Mouse (Mus musculus): ENCODE results near the gene Gm10226.
A peak's percentile ranks its signal among the peaks of the same experiment; 100 is the strongest.
"Not testable (repeated sequence)": the region's sequence is repeated elsewhere in the genome, so short reads cannot be mapped to it uniquely, and the experiment has no call there.

The Gm10226 gene

DNA sequence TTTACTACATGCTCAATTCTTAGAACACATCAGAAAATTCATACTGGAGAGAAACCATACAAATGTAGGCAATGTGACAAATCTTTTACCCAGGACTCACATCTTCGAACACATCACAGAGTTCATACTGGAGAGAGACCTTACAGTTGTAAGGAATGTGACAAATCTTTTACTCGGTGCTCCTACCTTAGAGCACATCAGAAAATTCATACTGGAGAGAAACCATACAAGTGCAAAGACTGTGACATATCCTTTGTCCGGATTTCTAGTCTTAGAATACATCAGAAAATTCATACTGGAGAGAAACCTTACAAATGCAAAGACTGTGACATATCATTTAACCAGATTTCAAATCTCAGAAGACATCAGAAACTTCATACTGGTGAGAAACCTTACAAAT, at the start of gene Gm10226:
Gene Gm10226, plus strand, starts transcription at position 301 of the 400 bp plus-strand sequence.
- no peak for DNase-seq

DNA sequence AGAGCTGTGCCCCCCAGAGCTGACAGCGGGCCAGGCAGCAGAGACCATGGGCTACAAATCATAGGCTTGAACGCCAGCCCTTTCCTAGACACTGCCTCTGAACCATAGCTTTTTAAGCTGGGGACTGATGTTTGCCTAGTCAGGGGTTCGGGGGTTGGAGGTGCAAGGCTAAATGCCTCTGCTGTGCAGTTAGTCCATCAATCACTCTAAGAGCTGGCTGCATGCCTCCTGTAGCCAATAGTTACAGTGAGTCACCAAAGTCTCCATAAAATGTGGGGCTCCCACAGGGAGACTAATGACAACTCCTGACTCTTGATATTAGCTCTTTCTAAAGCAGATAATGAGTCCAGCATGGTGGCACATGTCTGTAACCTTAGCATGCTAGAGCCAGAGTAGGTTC, 42.9 kb upstream of the Gm10226 start:
- peak in 1 of 2 experiments; percentile 1 for DNase-seq

DNA sequence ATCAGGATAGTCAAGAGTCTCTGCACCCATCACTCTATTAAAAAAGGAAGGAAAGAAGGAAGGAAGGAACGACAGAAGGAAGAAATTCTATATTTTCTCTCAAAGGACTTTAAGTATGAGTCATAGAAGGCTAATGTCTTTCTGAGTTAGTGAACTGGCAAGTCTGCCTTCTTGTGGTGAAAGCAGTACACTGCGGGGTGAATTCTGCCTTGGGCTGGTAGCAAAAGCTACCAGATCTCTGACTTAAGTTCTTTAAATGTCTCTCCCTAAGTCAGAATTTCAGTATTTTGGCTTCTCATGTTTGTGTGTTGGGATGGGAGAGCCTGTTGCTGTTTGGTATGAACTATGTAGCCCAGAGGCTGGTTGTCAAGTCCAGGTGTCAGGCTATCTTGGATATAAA, 41.7 kb upstream of the Gm10226 start:
- peak; percentile 18 to 25 for DNase-seq

DNA sequence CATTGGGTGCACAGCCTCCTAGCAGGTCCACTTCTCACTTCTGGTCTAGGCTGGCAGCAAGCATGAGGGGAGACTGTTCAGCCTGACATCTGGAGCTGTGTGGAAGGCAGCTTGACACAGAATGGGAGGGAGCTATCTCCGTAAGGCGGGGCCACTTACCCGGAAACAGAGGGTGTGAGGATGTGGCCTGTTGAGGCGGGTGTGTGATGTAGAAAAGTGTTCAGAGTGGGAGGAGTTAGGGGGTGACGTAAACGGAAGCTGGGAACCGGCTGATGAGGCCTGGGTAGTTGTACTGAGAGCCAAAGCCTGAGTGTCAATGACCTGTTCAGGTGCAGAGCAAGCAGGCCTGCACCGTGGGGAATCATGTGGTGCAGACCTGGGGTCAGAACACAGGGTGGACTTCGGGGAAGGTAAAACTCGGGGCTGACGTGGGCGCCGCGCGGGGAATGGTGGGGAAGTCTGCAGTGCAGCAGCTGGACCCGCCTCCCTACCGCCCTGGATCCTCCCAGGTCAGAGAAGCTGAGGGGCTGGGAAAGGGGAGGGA, 41.2 kb upstream of the Gm10226 start, which contains the start of gene Zfp983:
Gene Zfp983, plus strand, starts transcription at position 261 of the 544 bp plus-strand sequence.
- peak; percentile 56 to 63 for DNase-seq

DNA sequence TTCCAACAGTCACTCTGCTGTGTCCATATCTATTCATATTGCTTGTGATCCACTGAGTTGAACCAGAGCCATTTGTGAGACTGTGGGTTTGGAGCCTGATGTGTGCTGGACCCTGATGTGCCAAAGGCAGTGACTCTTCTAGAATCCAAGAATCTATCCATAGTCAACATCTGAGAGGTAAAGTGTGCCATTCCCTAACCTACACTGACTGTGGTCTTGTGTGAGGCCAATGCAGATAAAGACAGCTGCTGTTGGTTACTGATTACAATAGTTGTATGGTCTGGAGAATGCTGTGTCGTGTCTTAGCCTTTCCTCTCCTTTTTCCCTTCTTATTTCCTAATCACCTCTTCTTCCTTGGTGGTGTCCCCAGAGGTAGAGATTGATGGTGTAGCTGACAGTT, 12.8 kb upstream of the Gm10226 start:
- DNase-seq: not testable (repeated sequence)

DNA sequence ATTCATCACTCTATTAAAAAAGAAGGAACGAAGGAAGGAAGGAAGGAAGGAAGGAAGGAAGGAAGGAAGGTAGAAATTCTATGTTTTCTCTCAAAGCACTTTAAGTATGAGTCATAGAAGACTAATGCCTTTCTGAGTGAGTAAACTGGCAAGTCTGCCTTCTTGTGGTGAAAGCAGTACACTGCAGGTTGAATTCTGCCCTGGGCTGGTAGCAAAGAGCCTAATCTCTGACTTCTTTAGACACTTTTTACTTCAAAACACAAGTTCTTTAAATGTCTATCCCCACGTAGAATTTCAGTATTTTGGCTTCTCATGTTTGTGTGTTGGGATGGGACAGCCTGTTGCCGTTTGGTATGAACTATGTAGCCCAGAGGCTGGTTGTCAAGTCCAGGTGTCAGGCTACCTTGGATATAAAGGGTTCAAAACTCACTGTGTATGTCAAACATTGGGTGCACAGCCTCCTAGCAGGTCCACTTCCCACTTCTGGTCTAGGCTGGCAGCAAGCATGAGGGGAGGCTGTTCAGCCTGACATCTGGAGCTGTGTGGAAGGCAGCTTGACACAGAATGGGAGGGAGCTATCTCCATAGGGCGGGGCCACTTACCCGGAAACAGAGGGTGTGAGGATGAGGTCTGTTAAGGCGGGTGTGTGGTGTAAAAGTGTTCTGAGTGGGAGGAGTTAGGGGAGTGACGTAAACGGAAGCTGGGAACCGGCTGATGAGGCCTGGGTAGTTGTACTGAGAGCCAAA, 12.2 kb upstream of the Gm10226 start:
- DNase-seq: peak; percentile 73 to 80

DNA sequence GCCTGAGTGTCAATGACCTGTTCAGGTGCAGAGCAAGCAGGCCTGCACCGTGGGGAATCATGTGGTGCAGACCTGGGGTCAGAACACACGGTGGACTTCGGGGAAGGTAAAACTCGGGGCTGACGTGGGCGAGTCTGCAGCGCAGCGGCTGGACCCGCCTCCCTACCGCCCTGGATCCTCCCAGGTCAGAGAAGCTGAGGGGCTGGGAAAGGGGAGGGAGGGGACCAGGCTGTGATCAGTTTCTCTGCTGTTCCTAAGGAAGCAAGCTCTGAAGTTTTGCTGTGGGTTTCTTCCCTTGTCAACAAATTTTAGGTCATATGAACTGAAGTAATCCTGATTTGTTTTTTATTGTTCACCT, 11.7 kb upstream of the Gm10226 start:
- not testable (repeated sequence) for DNase-seq

DNA sequence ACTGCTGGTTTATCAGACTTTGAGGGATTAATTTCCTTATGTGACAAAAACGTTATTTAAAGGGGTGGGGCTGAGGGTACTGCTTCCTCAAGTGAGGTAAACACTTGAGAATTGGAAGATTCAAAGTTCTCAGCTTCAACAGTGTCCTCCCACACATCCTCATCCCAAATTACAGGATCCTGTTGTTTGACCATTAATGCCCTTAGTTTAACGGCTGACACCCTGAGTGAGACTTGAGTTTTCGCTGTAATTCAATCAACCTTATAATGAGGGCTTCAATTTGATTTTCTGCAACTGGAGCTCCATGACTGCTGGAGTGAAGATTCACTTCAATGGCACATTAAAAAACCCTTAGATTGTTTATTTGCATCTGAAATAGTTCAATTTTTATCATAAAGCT, 1.7 kb downstream of the Gm10226 start:
- DNase-seq: no peak

DNA sequence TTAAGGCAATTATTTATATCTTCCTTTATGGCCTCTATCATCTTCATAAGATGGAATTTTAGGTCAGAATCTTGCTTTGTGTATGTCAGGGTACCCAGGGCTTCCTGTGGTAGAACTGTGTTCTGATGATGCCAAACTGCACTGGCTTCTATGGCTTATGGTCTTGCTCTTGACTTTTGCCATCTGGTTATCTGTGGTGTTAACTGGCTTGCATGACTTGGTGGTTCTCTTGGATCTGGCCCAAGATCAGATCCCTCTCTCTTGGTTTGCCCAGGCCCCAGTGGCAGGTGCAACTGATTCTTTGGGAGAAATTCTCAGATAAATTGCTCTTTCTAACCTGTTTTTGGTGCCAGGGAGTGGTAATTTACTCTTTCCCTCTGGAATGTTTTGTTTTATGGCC, 4.4 kb downstream of the Gm10226 start:
- no peak for DNase-seq

DNA sequence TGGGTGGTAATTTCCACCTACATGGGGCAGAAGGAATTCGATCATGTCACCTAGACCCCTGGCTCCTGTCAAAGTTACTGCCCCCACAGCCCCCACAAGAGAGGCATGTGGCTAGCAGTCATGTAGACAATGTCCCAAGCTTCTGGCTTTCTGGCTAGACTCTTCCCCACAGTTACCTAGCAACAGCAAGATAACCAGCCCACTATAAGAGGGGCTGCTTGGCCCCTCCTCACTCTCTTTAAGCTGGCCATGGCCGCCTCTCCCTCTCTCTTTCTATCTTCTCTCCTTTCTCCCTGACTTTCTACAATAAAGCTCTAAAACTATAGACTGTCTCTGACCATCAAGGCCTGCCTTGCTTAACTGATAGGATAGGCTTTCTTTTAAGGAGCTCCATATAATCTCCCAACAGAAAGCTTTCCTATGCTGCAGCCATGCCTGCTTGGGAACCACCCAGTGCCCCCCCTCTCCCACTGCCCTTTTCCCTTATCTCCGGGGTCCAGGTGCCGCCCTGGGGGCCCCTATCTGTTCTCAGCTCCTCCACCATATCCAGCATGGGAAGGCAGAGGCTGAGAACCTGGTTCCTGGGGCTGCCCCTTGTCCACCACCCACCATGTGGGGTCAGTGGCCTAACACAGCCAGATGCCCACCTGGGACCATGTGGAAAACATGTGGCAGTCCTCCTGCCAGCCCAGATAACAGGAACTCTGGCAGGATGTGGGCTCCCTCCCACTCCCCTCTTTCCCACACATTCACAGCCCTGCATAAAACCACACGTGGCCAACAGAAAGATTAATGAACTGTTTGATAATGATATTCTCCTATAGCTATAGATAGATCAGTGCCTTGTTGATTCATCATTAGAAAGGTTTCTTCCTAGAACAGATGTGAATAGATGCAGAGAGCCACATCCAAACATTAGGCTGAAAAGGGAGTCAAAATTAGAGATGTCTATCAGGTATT, 10.9 kb downstream of the Gm10226 start:
- DNase-seq: no peak

DNA sequence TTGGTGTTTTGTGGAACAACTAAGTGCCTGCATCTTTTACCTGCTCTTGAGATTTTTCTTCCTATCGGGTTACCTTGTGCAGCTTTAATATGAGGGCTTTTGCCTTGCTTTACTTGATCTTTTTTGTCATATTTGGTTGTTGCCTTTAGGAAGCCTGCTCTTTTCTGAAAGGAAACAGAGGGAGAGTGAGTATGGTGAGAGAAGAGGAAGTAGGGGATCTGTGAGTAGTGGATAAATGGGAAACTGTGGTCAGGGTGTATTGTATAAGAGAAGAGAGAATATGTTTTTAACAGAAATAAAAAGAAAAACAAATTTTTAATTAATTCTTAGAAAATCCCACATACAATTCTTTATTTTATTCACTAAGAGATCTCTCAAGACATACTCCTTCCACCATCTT, 11.8 kb downstream of the Gm10226 start:
- DNase-seq: no peak

DNA sequence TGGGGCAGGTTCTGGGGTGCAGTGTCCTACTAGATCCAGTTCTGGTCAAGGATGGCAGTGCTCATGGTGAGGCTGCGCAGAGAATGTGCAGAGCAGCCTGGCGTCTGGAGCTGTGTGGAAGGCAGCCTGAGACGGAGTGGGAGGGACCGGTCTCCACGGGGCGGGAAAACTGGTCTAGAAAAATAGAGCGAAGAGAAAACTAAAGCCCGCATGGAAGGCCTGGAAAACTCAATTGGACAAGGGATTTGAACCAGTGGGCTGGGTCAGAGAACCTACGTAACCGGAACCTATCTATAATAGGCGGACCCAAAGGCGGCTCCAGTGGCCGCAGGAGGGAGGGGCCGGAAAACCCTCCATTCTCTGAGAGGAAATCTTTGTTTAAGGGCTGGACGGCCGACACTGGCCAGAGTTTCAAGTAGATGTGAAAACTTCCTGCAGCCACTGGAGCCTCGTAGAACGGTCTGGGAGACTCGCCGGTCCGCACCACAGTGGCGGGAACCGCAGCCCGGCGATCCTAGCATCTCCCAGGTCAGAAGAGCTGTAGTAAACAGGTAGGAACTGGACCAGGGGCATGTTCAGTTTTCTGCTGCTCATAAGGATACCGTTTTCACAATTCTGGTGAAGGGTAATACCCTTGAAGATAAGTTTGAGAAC, 15.8 kb downstream of the Gm10226 start, which contains the start of gene Zfp760:
Gene Zfp760, plus strand, starts transcription at position 399 of the 654 bp plus-strand sequence.
- peak; percentile 78 to 83 for DNase-seq

DNA sequence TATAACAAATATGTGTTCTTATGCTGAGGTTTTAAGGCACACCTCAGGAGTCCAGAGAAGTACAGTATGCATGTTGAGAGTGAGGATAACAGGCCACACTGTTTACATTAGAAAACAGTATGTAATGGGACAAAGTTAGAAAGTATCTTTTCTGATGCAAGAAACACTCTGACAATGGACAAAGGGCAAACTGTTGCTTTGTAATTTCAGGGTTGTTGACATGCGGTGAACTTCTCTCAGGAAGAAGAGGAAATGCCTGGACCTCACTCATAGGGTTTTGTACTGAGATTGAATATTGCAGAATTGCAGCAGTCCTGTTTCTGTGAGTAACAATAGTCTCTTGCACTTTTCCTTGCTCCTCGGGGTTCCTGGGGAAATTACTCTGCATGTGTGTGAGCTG, 16.7 kb downstream of the Gm10226 start:
- no peak for DNase-seq

DNA sequence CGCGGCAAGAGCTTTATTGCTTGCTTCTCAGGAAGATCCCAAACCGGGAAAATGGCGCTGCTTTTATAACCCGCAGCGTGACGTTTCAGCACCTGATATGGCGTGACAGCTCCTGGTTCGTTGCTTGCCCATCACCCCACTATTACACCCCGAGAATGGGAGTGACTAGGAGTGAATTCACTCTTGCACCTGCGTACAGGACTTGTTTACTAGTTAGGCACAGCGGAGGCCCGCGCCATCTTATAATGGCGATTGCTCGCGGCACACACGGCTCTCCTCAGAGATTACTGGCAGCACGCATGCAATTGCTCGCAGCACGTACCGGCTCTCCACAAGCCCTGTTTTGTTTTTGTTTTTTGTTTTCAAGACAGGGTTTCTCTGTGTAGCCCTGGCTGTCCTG, 38.8 kb downstream of the Gm10226 start, which contains the start of gene Zfp229:
Gene Zfp229, plus strand, starts transcription at position 301 of the 400 bp plus-strand sequence.
- not testable (repeated sequence) for DNase-seq

DNA sequence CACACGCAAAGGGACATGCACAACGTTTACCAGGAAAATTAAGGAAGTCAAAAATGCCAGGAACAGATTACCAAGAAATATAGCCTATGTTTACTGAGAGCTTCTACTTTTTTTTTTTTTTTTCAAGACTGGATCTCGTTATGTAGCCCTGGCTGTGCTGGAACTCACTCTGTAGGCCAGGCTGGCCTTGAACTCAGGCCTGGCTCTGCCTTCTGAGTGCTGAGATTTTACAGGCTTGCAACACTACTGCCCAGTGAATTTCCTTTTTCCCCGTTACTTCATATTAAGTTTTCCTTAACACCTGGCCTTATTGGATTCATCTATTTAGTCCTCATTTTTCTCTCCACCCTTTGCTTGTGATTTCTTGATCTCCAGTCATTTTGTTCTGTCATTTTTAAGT, 41.4 kb downstream of the Gm10226 start:
- DNase-seq: no peak

DNA sequence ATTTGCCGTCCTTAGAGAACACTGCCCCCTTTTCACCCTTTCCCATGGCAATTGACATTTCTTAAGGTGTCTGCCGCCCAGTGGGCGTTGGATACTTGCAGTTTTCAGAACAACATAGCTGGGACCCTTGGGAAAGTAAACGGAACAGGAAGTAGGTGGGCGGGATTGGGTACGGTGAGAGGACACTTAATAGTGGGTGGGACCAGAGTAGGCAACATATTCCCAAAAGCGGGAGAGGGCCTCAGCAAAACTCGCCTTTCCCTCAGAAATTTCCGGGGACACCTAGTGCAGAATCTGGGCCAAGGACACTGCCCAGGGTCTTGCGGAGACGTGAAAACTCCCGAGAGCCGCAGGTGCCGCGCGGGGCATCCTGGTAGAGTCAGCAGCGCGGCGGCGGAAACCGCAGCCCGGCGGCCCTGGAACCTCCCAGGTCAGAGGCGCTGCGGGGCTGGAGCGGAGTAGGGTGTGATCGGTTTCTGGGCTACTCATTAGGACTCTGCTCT, 41.9 kb downstream of the Gm10226 start:
- peak; percentile 73 to 77 for DNase-seq
